In the genomic region with DNA sequence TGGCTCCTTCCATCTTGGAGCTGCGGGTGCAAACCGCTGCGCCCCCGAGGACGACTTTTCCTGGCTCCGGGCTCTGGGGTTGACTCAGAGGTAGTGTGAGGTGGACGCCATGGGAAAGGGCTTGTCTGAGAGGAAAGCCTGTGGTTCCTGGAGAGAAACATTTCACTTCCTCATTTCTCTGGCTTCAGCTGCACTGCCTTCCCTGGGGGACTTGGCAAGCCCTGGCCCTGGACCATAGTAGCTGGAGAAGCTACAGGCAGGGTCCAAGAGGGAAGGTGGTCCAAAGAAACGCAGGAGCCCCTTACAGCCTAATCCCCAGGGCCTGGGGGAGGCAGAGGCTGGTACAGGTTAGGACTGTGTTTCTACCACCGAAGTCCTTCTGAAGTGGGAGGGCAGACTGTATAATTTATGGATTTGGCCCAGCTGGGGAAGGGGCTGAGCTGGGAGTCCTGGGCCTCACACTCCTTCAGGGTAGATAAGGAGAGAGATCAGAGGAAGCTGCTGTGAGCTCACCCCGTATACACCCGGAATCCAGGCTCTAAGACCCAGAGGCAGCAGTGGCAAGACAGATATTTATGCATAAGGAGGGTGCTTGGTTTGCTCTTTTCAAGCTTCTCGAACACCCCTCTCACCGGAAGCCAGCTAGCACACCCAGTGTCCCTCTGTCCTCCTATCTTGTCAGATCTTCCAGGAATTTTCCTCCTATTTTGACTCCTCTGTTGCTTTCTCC, we compare ENCODE assay signal across 8 mouse cellular contexts. TPM values are rescaled to one million over a fixed set of nuclear protein-coding genes. Genes with fewer than 3 reads are reported as not detected.
A peak's percentile ranks its signal among the peaks of the same experiment; 100 is the strongest.
DNase-seq lines count a peak whose midpoint lies in the region; ATAC-seq and TF ChIP-seq lines count a peak whose summit lies in the region.

No protein-coding gene starts in this region.

- TF ChIP-seq CTCF in left cerebral cortex, adult 2 months (IDR thresholded peaks at IDR 0.05) = no peak

- peak overlapping the region; percentile 70; the same call in 1 of the 2 replicates for H3K27ac ChIP-seq in forebrain, embryonic 10.5 days
- no peak overlapping the region for H3K27ac ChIP-seq in forebrain, embryonic 12.5 days
- H3K27ac ChIP-seq in left cerebral cortex, adult 2 months = no peak overlapping the region

- intact Hi-C loops in left cerebral cortex, adult 2 months (cut with DNase I) = no loop called here

- H3K4me3 ChIP-seq in forebrain, embryonic 10.5 days = no peak overlapping the region
- H3K4me3 ChIP-seq in forebrain, embryonic 12.5 days (replicated peaks) = no peak overlapping the region
- H3K4me3 ChIP-seq in left cerebral cortex, adult 2 months = no peak overlapping the region

- WGBS in forebrain, embryonic 10.5 days = 81% methylated on average over 13 of the region's 13 CpGs
- WGBS in forebrain, embryonic 12.5 days = 81% methylated on average over 13 of the region's 13 CpGs

- H3K4me1 ChIP-seq in forebrain, embryonic 10.5 days = peaks cover 7% of the 10 kb centered on the region
- H3K4me1 ChIP-seq in forebrain, embryonic 12.5 days = no peaks in the 10 kb centered on the region

- DNase-seq in forebrain, embryonic 10.5 days (ENCODE audit: extremely low spot score, low spot score) = no peak
- peak; percentile 31 for DNase-seq in lung, postnatal 25 days (ENCODE audit: low spot score)
- DNase-seq in left cerebral cortex, adult 2 months (ENCODE audit: extremely low spot score in 1 of 2, low spot score in 2 of 2) = no peak
- no peak for DNase-seq in thymus, postnatal 25 days
- DNase-seq in layer of hippocampus, adult 8-10 months (ENCODE audit: low spot score in 2 of 2) = no peak

- H3K4me2 ChIP-seq in forebrain, embryonic 12.5 days = no peak overlapping the region

- H3K9ac ChIP-seq in forebrain, embryonic 12.5 days = no peak overlapping the region

- H3K27me3 ChIP-seq in forebrain, embryonic 10.5 days (ENCODE audit: poor library complexity, severe bottlenecking) = no peaks in the 10 kb centered on the region
- no peaks in the 10 kb centered on the region for H3K27me3 ChIP-seq in forebrain, embryonic 12.5 days

- no peak for ATAC-seq in forebrain, embryonic 12.5 days (ENCODE audit: low FRiP score)
- peak; percentile 90 for ATAC-seq in common myeloid progenitor, adult 5-6 weeks (replicated peaks; ENCODE audit: low read depth, poor library complexity, severe bottlenecking)
- ATAC-seq in hematopoietic stem cell, adult 5-6 weeks (replicated peaks in 1 of 2; ENCODE audit: insufficient read depth in 1 of 2, low FRiP score in 2 of 2, low TSS enrichment in 1 of 2, low read depth in 1 of 2, poor library complexity in 2 of 2, severe bottlenecking in 2 of 2) = peak; percentile 90 to 96

- no peaks in the 10 kb centered on the region for H3K9me3 ChIP-seq in forebrain, embryonic 10.5 days
- H3K9me3 ChIP-seq in forebrain, embryonic 12.5 days = no peaks in the 10 kb centered on the region

- H3K36me3 ChIP-seq in forebrain, embryonic 10.5 days (replicated peaks) = no peaks in the 10 kb centered on the region
- H3K36me3 ChIP-seq in forebrain, embryonic 12.5 days (replicated peaks) = no peaks in the 10 kb centered on the region

RNA-seq across cellular contexts. Expression of a gene that starts 50.0 kb away (rescaled TPM):
- 17.2 and 20.6 TPM in 2 replicates for polyA plus RNA-seq in forebrain, embryonic 10.5 days (2016; fragmentation: Nextera tagmentation; extraction: Ambion mirVana)
- polyA plus RNA-seq in forebrain, embryonic 12.5 days (2016; fragmentation: Nextera tagmentation; extraction: Ambion mirVana) = 20.1 and 21.1 TPM in 2 replicates
- 0.55 and 0.82 TPM in 2 replicates for total RNA-seq in common myeloid progenitor, adult 5-6 weeks (2017)
- 0.69 and 2.5 TPM in 2 replicates for total RNA-seq in hematopoietic stem cell, adult 5-6 weeks (2017)
- total RNA-seq in left cerebral cortex, adult 2 months (2021) = 10 to 100 TPM; 20.2 to 23.2 TPM
- total RNA-seq in layer of hippocampus, adult 8-10 months (2022) = 10 to 100 TPM; 17.8 to 20.8 (median 18.8) TPM
